Mouse (Mus musculus): ENCODE data around the gene Tspan12.

Tspan12 gene

GRCm38 (mm10) chr6:21774213-21774916 is 78.0 kb downstream of the Tspan12 start:
- no peak for DNase-seq (ENCODE audit: low read depth, low spot score)

DNA sequence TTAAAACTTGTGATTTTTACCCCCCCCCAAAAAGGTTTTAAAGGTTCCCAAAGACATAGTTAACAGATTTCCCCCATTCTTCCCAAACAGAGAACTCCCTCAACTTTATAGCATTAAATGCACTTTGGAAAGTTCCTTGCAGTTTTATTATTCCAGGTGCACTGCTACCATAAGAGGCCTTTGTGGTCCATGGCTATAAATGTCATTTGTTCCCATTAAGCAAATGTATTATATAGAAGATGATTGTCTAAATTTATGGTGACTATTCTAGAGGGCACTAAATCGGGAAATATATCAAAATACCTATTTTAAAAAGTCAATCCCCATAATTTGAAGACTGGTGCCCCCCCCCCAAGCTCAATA is 82.9 kb downstream of the Tspan12 start:
- no peak for DNase-seq (ENCODE audit: low read depth, low spot score)

GRCm38 (mm10) chr6:21768745-21769446 is 83.4 kb downstream of the Tspan12 start:
- DNase-seq (ENCODE audit: low read depth, low spot score) = no peak

GRCm38 (mm10) chr6:21767787-21768221 is 84.5 kb downstream of the Tspan12 start:
- DNase-seq (ENCODE audit: low read depth, low spot score) = no peak

- no peak for DNase-seq (ENCODE audit: low read depth, low spot score)
Measured at GRCm38 (mm10) chr6:21747536-21747935, 104.8 kb downstream of the Tspan12 start.

- no peak for DNase-seq (ENCODE audit: low read depth, low spot score)
Measured at GRCm38 (mm10) chr6:21744615-21745266, 107.6 kb downstream of the Tspan12 start.

GRCm38 (mm10) chr6:21740606-21741005 is 111.7 kb downstream of the Tspan12 start:
- DNase-seq (ENCODE audit: low read depth, low spot score) = no peak

DNA sequence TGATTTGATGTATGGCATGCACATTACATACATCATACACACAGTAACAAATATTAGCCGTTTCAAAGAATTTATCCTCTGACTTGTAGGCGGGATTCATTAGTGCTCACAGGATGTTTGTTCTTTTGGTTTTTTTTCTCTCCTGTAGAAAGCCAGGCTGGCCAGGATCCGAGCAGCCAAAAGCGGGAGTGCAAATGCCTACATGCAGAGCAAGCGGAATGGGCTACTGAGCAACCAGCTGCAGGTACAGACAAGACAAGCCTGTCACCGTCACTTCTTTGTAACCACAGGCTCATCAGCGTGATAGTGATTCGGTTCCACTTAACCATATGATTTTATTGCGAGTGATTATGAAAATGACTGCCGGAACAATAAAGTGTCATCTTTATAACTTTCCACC is 130.1 kb downstream of the Tspan12 start:
- no peak for DNase-seq (ENCODE audit: low read depth, low spot score)
